Mouse (Mus musculus) erythroblast, adult 5-6 weeks (primary cell): ENCODE results near the gene Dbn1. TPM values are rescaled to one million over a fixed set of nuclear protein-coding genes. Genes with fewer than 3 reads are reported as not detected.
A peak's percentile ranks its signal among the peaks of the same experiment; 100 is the strongest.
"Not testable (repeated sequence)": the region's sequence is repeated elsewhere in the genome, so short reads cannot be mapped to it uniquely, and the experiment has no call there.

Experiments used
- ATAC-seq: replicated peaks from 2 replicates; pipeline ENCODE4 v1.8.0; 2016; ENCODE audit warnings: moderate number of reproducible peaks, mild to moderate bottlenecking, moderate TSS enrichment, inconsistent platforms; ENCODE audit not compliant: poor library complexity, low FRiP score, severe bottlenecking
- total RNA-seq, 2 experiments: library from RNA; stranded (forward) in 1 of 2; stranded (reverse) in 1 of 2; fragments of 150-400 nt in 1 of 2; fragments of 200-764, 138-1000 nt in 1 of 2; gene quantifications; 2 replicates each; pipeline versions ENCODE4 v1.2.3 to v1.2.4; 2015 to 2017; ENCODE audit warnings: low replicate concordance in 2 of 2

Gene Dbn1
- total RNA-seq, 2 experiments from 2014 or later, result not detected

DNA sequence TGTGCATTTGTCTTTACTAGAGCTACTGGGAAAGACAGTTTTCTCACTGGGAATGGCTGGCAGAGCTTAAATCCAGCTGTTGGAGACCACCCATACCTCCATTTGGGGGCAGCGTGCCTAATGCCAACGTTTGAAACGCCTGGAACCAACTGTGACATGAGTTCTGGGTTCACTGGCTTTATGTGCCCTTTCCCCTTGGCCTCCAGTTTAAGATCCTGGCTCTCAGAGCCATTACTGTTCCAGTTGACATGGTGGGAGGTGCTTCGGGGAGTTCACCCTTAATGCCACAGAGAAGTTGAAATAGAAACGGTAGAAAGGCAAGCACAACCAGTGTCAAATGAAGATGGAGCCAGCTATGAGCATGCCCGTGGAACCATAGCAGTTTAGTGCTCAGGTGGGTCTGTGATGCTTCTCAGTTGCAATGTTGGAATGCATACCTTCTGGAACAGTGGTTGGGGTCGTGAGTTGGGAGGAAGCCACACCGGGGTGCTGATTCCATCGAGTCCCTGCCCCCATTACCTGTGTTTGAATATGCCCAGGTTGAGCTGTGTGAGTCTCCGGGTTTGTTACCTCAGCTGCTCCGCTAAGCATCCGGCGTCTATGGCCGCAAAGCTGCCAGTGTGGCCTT lies 24.4 kb downstream of the Dbn1 start:
- ATAC-seq, result no peak

DNA sequence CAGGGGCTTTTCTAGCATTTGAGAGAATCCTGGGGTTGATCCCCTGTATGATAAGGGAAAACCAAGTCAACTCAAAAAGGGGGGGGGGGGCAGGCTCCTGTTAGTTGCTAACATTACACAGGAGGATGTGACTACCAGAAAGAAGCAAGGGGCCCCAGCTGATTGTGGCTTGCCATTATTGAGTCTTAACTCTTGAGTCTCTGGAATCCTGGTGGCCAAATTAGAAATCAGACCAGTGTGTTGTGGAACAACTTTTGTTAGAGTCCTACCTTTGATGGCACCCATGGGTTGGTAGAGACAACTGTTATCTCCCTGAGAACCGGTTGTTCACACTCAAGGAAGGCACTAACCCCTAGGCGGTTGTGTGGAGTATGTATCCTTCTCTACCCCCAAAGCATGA lies 24.9 kb downstream of the Dbn1 start:
- no peak for ATAC-seq

DNA sequence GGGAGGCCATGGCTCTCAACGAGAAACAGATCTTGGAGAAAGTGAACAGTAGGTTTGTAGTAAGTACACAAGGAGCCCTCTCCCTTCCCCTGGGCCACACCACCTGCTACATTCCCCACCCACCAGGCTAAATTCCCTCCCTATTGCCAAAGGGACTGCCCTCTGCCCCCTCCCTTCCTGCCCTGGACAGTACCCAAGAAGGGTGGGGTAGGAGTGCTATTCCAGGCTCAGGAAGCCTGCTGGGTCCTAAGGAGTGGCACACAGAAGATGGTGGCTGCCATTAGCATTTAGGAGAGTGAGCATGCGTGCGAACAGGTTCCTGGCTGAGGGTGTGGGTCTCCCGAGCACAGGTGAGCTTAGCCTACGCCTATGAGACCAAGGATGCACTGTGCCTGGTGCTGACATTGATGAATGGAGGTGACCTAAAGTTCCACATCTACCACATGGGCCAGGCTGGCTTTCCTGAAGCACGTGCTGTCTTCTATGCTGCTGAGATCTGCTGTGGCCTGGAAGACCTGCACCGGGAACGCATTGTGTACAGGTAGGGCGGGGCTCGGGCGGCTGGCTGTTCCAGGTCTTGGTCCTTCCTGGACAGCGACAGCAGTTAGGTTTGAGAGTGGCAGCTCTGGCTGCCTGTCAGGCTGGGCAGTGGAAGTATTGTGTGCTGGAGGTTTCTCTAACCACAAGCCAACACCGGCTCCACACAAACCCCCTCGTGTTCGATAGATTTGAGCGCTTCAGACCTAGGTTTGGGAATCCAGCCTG lies 35.9 kb downstream of the Dbn1 start:
- no peak for ATAC-seq

DNA sequence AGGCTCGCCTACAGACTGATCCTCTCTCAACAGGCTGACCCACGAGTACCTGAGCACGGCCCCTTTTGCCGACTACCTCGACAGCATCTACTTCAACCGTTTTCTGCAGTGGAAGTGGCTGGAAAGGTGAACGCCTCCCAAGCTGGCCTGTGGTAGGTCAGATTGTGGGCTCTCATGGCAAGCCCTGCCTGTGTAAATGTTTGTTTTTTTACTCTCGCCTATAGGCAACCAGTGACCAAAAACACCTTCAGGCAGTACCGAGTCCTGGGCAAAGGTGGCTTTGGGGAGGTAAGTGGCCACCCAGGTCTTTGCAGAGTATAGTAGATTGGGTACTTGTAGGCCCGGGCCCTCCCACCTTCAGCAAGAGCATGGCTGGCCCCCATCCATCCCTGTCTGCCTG lies 36.6 kb downstream of the Dbn1 start:
- ATAC-seq, result no peak

DNA sequence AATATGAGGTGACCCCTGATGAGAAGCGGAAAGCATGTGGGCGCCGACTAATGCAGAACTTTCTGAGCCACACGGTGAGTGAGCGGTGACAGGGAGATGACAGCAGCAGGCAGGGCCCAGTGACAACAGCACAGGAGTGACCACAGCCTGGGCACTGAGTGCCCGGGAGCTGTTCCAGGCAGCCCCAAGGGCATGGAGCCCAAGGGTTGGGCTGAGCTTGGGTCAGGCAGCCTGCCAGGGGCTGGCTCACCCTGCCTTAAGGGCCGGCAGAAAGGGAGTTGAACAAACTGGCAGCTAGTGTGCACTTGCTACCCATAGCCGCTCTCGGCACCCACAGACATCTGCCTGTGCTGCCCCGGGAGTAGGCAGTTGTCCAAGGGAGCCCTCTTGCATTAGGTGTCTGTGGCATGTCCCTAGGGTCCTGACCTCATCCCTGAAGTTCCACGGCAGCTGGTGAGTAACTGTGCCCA lies 37.4 kb downstream of the Dbn1 start:
- ATAC-seq, result no peak

DNA sequence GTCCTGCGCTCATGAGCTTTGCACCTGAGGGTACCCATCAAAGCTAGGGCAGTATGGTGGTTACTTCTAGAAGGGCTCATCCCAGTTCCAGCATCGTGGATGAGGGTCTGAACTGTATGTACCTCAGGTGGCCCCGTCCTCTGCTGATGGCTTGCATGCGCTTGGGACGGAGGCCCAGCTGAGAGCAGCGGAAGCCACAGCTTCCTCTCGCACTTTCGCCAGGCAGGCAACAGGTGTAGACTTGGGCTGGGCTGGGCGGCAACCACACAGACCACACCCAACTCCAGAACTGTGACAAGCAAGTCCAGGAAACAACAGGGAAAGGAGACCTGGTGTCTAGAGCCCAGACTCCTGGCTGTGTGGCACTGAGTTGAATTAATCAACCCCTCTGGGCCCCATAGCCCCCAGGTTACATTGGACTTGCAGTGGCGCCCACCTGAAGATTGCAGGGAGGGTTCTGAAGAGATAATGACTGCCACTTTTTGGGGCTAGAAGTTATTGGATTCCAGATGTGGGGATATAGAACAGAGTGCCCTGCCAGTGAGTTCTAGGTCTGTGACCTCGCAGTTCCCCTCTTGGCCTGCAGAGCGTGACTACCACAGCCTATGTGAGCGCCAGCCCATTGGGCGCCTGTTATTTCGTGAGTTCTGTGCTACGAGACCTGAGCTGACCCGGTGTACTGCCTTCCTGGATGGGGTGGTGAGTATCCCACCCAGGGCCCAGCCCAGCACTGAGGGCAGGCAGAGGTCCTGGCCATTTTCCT lies 38.1 kb downstream of the Dbn1 start:
- no peak for ATAC-seq

DNA sequence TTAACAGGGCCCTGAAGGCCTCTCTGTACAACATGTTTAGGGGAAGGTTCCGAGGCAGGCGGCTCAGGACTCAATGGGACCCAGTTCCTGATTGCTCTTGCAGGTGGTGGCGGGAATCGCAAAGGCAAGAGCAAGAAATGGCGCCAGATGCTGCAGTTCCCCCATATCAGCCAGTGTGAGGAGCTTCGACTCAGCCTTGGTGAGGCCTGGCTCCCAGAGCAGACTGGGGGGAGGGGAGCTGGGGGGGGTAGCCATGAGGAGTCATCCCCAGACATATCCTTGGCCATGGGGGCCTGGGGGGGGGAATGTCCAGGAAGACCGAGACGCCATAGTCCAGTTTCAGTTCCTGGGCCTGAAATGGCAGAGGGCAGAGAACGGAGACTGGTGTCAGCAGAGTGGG lies 38.7 kb downstream of the Dbn1 start:
- ATAC-seq, result no peak

DNA sequence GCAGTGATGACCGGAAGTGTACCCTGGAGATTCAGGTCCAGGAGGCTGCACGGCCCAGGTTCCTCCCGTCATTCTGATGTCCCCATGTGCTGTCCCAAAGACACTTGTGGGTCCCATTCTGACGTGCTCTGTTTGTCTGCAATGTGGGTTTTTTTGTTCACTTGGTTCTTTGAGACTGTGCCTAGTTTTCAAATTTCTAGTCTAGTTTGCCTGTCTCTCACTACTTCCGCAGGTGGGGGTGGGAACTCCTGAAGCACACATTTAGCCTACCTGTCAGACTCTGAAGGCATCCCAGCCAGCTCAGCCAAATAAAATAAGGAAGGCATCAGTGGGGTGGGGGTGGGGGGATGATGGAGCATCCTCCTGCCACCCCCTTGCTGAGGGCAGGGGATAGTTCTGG lies 39.8 kb downstream of the Dbn1 start:
- ATAC-seq, result no peak

DNA sequence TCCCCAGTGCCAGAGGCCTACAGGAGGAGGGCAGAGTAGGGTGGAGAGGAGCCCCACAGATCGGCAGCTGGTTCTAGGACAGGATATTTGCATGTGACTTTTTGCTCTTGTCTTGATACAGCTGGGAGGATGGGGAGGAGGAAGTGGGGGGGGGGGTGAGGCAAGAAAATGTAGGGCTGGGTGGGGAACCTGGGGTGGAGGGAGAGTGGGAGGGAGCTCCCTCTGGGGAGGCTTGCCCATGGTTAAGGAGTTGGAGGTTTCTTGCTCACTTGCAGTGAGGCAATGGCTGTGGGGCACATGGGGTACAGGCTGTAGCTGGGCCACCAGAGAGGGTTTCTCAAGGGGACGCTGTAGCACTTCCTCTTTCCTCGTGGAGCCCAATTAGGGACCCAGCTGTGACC lies 40.4 kb downstream of the Dbn1 start:
- ATAC-seq, result no peak

DNA sequence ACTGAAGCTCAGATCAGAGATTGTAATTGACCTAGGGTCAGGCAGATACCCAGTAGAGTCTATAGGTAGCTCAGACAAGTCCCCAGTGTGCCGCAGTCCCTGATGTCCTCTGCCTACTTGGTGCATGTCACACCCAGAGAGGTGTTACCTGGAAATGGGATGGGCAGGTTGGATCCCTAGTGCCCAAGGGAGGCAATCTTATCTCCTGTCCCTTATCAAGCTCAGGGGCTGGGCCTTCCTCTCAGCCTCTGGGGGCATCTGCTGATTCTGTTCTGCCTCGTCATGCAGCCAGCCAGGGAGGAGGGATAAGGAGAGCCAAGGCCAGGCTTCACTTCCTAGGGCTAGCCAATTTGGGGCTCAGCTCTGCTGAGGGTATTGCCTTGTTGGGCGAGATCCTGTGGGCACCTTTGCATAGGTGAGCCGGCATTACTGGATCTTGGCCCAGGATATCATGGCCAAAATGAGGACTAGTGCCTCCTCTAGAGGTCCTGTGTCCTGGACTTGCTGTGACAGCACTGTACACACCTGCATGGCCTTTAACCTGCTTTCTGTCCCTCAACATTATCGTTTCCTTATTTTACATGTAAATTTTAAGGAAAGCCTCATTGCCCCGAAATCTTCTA lies 41.3 kb downstream of the Dbn1 start:
- peak; percentile 66 for ATAC-seq

DNA sequence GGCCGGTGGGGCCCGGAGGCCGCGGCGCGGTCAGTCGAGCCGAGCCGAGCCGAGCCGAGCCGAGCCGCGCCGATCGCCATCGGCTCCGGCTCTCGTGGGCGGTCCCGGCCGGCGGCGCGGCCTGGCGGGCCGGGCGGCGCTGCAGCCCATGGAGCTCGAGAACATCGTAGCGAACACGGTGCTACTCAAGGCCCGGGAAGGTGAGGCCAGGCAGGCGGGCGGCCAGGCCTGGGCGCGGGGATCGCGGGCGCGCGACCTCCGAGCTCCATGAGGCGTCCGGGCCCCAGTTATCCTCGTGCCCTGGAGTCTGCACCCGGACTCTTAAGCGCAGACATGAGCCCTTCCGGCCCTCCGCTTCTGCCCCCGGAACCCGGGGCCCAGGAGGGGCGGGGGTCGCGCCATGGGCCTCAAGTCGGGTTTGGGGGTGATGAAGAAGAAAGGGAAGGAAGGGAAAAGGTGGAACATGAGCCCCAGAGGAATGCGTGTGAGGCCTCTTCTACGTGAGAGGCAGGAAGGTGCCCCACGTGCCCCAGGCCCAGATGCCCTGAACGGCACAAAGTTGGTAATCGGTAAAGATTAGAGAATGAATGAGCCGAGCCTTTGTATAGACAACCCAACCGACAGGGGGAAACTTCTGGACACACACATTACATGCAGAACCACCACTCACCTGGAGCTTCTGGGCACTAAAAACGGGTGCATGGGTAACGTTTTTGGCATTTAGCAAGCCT lies 42.4 kb downstream of the Dbn1 start:
- 0 out of 2 replicates have a peak, but pooled peaks have one; percentile 0 for ATAC-seq

DNA sequence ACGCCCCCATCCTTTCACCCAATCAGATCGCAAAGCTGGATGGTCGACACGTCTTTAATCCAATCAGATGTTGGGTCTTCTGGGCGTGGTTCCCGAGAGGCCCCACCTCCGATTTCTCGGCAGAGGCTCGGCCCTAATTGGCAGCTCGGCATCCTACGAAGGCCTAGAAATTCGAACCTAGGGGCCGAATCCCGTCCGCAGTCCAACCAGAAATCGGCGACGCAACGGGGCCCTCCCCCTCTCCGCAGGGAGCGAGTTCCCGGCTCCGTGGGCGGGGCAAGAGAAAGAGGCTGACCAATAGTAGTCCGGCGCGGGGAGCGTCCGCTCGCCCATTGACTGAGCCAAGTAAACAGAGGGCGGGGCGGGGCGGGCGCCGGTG lies 43.0 kb downstream of the Dbn1 start, which contains the start of gene Grk6:
Gene Grk6 (plus strand): TSS at position 136 of the 379 bp plus-strand sequence.
- ATAC-seq, result peak; percentile 86

DNA sequence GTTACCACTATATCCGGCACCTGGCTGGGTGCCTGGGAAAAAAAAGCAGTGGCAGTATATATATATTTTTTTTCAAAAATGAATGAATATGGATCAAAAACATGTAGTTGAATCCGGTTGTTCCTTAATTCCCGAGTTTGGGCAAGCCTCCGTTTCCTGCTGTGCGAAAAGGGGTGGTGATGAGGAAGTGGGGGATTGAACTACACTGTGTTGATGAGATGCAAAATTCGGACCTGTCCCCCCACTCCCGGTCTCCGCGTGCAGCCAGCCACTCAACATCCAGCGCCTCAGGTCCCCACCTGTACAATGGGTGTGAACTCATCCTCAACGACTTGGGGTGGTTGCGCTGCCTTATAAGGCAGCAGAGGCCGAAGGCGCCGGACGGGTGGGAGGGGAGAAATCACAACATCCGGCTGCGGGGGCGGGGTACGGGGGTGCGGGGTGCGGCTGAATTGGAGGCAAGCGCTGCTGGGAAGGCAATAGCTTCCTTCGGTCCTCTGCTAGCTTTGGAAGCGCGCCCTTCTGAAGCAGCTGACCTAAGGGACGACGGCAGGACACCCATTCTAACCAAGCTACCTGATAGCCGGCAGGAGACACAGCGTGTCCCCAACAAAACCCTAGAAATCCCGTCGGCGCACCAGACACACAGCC lies 43.5 kb downstream of the Dbn1 start:
- ATAC-seq, result peak; percentile 24

DNA sequence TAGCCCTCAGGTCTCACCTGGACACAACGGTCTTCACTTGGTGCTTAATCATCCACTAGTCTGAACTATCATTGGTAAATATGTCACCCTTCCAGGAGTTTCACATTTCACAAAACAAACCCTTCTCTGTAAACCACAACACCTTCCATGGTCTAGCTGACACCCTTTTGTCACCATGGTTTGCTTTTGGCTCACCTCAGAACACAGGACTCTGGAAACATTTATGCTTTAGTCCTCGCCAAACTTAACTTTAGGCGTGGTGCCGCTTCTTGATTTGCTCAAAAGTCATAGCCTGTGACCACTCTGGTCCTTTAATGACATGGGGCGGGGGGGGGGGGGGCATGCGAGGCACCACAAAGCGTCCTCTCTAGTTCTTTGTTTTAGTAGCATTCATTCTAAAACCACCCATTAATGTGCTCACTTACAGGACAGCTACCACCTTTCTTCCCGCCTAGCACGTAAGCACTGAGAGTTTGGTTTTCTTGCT lies 44.1 kb downstream of the Dbn1 start:
- no peak for ATAC-seq

DNA sequence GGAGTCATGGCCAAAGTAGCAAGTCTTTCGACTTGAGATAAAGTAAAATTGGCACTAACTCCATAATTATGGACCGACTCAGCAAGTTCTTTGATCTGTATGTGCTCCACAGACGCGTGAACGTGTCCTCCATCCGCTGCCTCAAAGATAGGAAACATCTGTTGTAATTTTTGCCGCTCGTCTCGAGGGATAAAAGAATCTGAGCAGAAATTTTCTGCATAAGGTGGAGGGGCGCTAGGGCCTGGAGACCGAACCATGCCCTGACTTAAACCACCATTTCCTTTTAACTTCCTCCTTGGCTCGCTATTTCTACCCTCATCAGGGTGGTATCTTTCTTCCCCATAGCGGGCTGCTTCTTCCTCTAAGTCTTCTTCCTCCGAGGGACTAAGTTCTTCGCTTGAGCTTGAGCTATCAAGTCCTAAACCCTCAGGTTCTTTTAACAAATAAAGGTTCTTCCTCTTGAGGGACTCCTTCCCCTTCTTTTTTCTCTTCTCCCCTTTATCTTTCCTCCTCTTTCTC lies 50.7 kb downstream of the Dbn1 start:
- not testable (repeated sequence) for ATAC-seq

DNA sequence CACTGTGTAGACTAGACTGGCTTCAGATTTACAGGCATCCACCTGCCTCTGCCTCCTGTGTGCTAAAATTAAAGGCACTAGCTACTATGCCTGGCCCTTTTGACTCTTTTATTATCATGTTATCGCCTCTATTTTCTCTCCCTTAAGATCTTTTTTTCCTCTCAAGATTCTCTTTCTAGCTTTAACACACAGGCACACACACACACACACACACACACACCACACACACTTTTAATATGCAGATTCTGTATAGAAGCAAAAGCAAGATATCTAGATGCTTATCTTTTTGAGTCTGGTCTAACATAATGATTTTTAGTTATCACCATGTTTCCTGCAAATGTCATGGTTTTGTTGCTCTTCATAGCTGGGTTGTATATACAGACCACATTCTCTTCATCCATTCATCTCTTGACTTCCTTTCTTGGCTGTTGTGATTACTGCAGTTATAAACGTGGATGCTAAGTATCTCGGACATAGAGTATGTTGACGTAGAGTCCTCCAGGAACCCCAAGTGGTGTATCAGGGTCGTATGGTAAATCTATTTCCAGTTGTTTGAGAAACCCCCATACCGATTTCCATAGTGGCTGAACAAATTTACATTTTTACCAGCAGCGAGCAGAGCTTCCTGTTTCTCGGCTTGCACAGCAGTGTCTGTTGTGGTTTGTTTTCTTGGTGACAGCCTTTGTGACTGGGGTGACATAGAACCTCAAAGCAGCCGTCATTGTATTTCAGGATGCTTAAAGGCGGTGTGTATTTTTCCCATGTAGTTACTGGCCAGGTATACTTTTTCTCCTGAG lies 55.8 kb downstream of the Dbn1 start:
- ATAC-seq, result no peak

DNA sequence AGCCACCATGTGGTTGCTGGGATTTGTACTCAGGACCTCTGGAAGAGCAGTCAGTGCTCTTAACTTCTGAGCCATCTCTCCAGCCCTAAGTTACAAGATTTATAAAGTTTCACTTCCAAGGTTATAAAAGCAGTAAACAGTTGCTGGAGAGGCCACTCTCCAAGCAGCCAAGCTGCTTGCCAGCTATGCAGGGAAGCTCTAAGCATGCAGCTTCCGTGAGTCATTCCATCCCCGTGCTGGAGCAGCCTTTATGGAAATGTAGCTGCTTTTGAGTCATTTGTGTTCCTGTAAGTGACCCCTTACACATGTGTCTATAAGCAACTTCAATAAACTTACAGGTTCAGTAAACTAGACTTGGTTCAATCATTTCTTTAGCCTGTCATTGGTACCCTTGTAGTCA lies 57.3 kb downstream of the Dbn1 start:
- no peak for ATAC-seq
